Mouse (Mus musculus): ENCODE results near the gene Abca7. TPM values are rescaled to one million over a fixed set of nuclear protein-coding genes. Genes with fewer than 3 reads are reported as not detected.
"Not testable (repeated sequence)": the region's sequence is repeated elsewhere in the genome, so short reads cannot be mapped to it uniquely, and the experiment has no call there.

Abca7 gene
- polyA plus RNA-seq, 1 experiment from 2014 or later = 1.3 TPM

GRCm38 (mm10) chr10:80030736-80031135, 34.4 kb downstream of the Abca7 start:
- 89% methylated on average over 17 of the region's 17 CpGs for WGBS
- H3K36me3 ChIP-seq (ENCODE audit: control insufficient read depth, insufficient read depth, low read length) = peaks cover 7% of the 10 kb centered on the region; the same call in 1 of the 2 replicates
- no peak overlapping the region for H3K27ac ChIP-seq (replicated peaks; ENCODE audit: low read depth, low read length)
- H3K4me3 ChIP-seq (ENCODE audit: low read depth, low read length) = no peak overlapping the region
- no peaks in the 10 kb centered on the region for H3K4me1 ChIP-seq (ENCODE audit: control insufficient read depth, insufficient read depth, low read length)
- ATAC-seq (ENCODE audit: insufficient number of reproducible peaks, low FRiP score, low TSS enrichment, low read depth) (no peak), DNase-seq (ENCODE audit: low spot score) (no peak)
- no peaks in the 10 kb centered on the region for H3K27me3 ChIP-seq (ENCODE audit: control insufficient read depth, insufficient read depth, low read length)
- no peak overlapping the region for H3K9ac ChIP-seq (ENCODE audit: low read length)
- H3K4me2 ChIP-seq (ENCODE audit: low read depth, severe bottlenecking) = no peak overlapping the region
- H3K9me3 ChIP-seq (ENCODE audit: control insufficient read depth, low read length) = no peaks in the 10 kb centered on the region

- Histone ChIP-seq H3K27ac (replicated peaks; ENCODE audit: low read depth, low read length) (no peak overlapping the region), H3K4me2 (ENCODE audit: low read depth, severe bottlenecking) (no peak overlapping the region; the same call in 1 of the 2 replicates), H3K27me3 (ENCODE audit: control insufficient read depth, insufficient read depth, low read length) (no peaks in the 10 kb centered on the region), H3K4me3 (ENCODE audit: low read depth, low read length) (no peak overlapping the region), H3K9me3 (ENCODE audit: control insufficient read depth, low read length) (no peaks in the 10 kb centered on the region), H3K4me1 (ENCODE audit: control insufficient read depth, insufficient read depth, low read length) (peaks cover under 1% of the 10 kb centered on the region), H3K9ac (ENCODE audit: low read length) (no peak overlapping the region), H3K36me3 (ENCODE audit: control insufficient read depth, insufficient read depth, low read length) (peaks cover 24% of the 10 kb centered on the region)
- 68% methylated on average over 5 of the region's 5 CpGs for WGBS
- ATAC-seq (ENCODE audit: insufficient number of reproducible peaks, low FRiP score, low TSS enrichment, low read depth) (no peak), DNase-seq (ENCODE audit: low spot score) (no peak)
Observed at GRCm38 (mm10) chr10:80032799-80033480, 36.6 kb downstream of the Abca7 start.

GRCm38 (mm10) chr10:80033511-80034391, 37.5 kb downstream of the Abca7 start:
- Histone ChIP-seq H3K36me3 (ENCODE audit: control insufficient read depth, insufficient read depth, low read length) (peaks cover 24% of the 10 kb centered on the region), H3K4me1 (ENCODE audit: control insufficient read depth, insufficient read depth, low read length) (peaks cover 9% of the 10 kb centered on the region), H3K9ac (ENCODE audit: low read length) (no peak overlapping the region), H3K27me3 (ENCODE audit: control insufficient read depth, insufficient read depth, low read length) (no peaks in the 10 kb centered on the region), H3K9me3 (ENCODE audit: control insufficient read depth, low read length) (no peaks in the 10 kb centered on the region), H3K27ac (replicated peaks; ENCODE audit: low read depth, low read length) (no peak overlapping the region), H3K4me3 (ENCODE audit: low read depth, low read length) (no peak overlapping the region), H3K4me2 (ENCODE audit: low read depth, severe bottlenecking) (no peak overlapping the region)
- WGBS = 46% methylated on average over 9 of the region's 9 CpGs
- ATAC-seq (ENCODE audit: insufficient number of reproducible peaks, low FRiP score, low TSS enrichment, low read depth) = no peak
- DNase-seq (ENCODE audit: low spot score) = peak; percentile 33

GRCm38 (mm10) chr10:80035148-80035547, 38.9 kb downstream of the Abca7 start:
- H3K36me3 ChIP-seq (ENCODE audit: control insufficient read depth, insufficient read depth, low read length) = peaks cover 23% of the 10 kb centered on the region
- 95% methylated on average over 8 of the region's 8 CpGs for WGBS
- no peaks in the 10 kb centered on the region for H3K9me3 ChIP-seq (ENCODE audit: control insufficient read depth, low read length)
- no peak overlapping the region for H3K27ac ChIP-seq (replicated peaks; ENCODE audit: low read depth, low read length)
- no peaks in the 10 kb centered on the region for H3K27me3 ChIP-seq (ENCODE audit: control insufficient read depth, insufficient read depth, low read length)
- no peak overlapping the region for H3K4me2 ChIP-seq (ENCODE audit: low read depth, severe bottlenecking)
- no peak for ATAC-seq (ENCODE audit: insufficient number of reproducible peaks, low FRiP score, low TSS enrichment, low read depth)
- H3K4me1 ChIP-seq (ENCODE audit: control insufficient read depth, insufficient read depth, low read length) = peaks cover 9% of the 10 kb centered on the region
- DNase-seq (ENCODE audit: low spot score) = no peak
- H3K4me3 ChIP-seq (ENCODE audit: low read depth, low read length) = no peak overlapping the region
- no peak overlapping the region for H3K9ac ChIP-seq (ENCODE audit: low read length)

GRCm38 (mm10) chr10:80035686-80036085, 39.4 kb downstream of the Abca7 start:
- H3K36me3 ChIP-seq (ENCODE audit: control insufficient read depth, insufficient read depth, low read length) = peaks cover 23% of the 10 kb centered on the region
- WGBS = 89% methylated on average over 5 of the region's 5 CpGs
- H3K9me3 ChIP-seq (ENCODE audit: control insufficient read depth, low read length) = no peaks in the 10 kb centered on the region
- H3K27ac ChIP-seq (replicated peaks; ENCODE audit: low read depth, low read length) = no peak overlapping the region
- no peaks in the 10 kb centered on the region for H3K27me3 ChIP-seq (ENCODE audit: control insufficient read depth, insufficient read depth, low read length)
- no peak overlapping the region for H3K9ac ChIP-seq (ENCODE audit: low read length)
- H3K4me3 ChIP-seq (ENCODE audit: low read depth, low read length) = no peak overlapping the region
- H3K4me1 ChIP-seq (ENCODE audit: control insufficient read depth, insufficient read depth, low read length) = peaks cover 9% of the 10 kb centered on the region
- ATAC-seq (ENCODE audit: insufficient number of reproducible peaks, low FRiP score, low TSS enrichment, low read depth) (no peak), DNase-seq (ENCODE audit: low spot score) (no peak)
- H3K4me2 ChIP-seq (ENCODE audit: low read depth, severe bottlenecking) = no peak overlapping the region

- ATAC-seq (ENCODE audit: insufficient number of reproducible peaks, low FRiP score, low TSS enrichment, low read depth) (no peak), DNase-seq (ENCODE audit: low spot score) (no peak)
- WGBS = 92% methylated on average over 13 of the region's 13 CpGs
- Histone ChIP-seq H3K9me3 (ENCODE audit: control insufficient read depth, low read length) (no peaks in the 10 kb centered on the region), H3K4me2 (ENCODE audit: low read depth, severe bottlenecking) (no peak overlapping the region), H3K9ac (ENCODE audit: low read length) (no peak overlapping the region), H3K36me3 (ENCODE audit: control insufficient read depth, insufficient read depth, low read length) (peaks cover 23% of the 10 kb centered on the region), H3K4me1 (ENCODE audit: control insufficient read depth, insufficient read depth, low read length) (peaks cover 9% of the 10 kb centered on the region), H3K27ac (replicated peaks; ENCODE audit: low read depth, low read length) (no peak overlapping the region), H3K27me3 (ENCODE audit: control insufficient read depth, insufficient read depth, low read length) (no peaks in the 10 kb centered on the region), H3K4me3 (ENCODE audit: low read depth, low read length) (peak overlapping the region; percentile 5; the same call in 1 of the 2 replicates)
Observed at GRCm38 (mm10) chr10:80036832-80037231, 40.5 kb downstream of the Abca7 start.

GRCm38 (mm10) chr10:80039559-80039979, 43.3 kb downstream of the Abca7 start, which contains the start of gene Polr2e:
Gene Polr2e (minus strand): TSS chr10:80039795.
- peak; percentile 99 for DNase-seq (ENCODE audit: low spot score)
- H3K4me2 ChIP-seq (ENCODE audit: low read depth, severe bottlenecking) = peak within 1 kb of the TSS; percentile 66
- peaks cover 23% of the 10 kb centered on the region for H3K36me3 ChIP-seq (ENCODE audit: control insufficient read depth, insufficient read depth, low read length)
- H3K9me3 ChIP-seq (ENCODE audit: control insufficient read depth, low read length) = no peaks in the 10 kb centered on the region
- ATAC-seq (ENCODE audit: insufficient number of reproducible peaks, low FRiP score, low TSS enrichment, low read depth) = peak; percentile 94
- no peaks in the 10 kb centered on the region for H3K27me3 ChIP-seq (ENCODE audit: control insufficient read depth, insufficient read depth, low read length)
- peaks cover 9% of the 10 kb centered on the region for H3K4me1 ChIP-seq (ENCODE audit: control insufficient read depth, insufficient read depth, low read length)
- under 1% methylated on average over 40 of the region's 40 CpGs for WGBS
- H3K9ac ChIP-seq (ENCODE audit: low read length) = peak within 1 kb of the TSS; percentile 87
- H3K27ac ChIP-seq (replicated peaks; ENCODE audit: low read depth, low read length) = no peak within 1 kb of the TSS
- peak within 1 kb of the TSS; percentile 90 for H3K4me3 ChIP-seq (ENCODE audit: low read depth, low read length)

GRCm38 (mm10) chr10:80041409-80042060, 45.2 kb downstream of the Abca7 start:
- H3K4me2 ChIP-seq (ENCODE audit: low read depth, severe bottlenecking); H3K4me1 ChIP-seq (ENCODE audit: control insufficient read depth, insufficient read depth, low read length); H3K9me3 ChIP-seq (ENCODE audit: control insufficient read depth, low read length); DNase-seq (ENCODE audit: low spot score); ATAC-seq (ENCODE audit: insufficient number of reproducible peaks, low FRiP score, low TSS enrichment, low read depth); H3K4me3 ChIP-seq (ENCODE audit: low read depth, low read length); H3K27ac ChIP-seq (replicated peaks; ENCODE audit: low read depth, low read length); H3K27me3 ChIP-seq (ENCODE audit: control insufficient read depth, insufficient read depth, low read length); H3K9ac ChIP-seq (ENCODE audit: low read length): not testable (repeated sequence)
- H3K36me3 ChIP-seq (ENCODE audit: control insufficient read depth, insufficient read depth, low read length) = peaks cover 15% of the 10 kb centered on the region
- 87% methylated on average over 8 of the region's 8 CpGs for WGBS
